Mouse (Mus musculus) thymus, adult 18-20 months (tissue): Measurements from ENCODE around the gene Pde6h.

ENCODE experiments used
- DNase-seq, 2 experiments: peaks; one replicate each; pipeline ENCODE4 v3.0.0; 2022; ENCODE audit warnings: mixed read lengths in 2 of 2

Gene Pde6h

GRCm38 (mm10) chr6:136983201-136983600 is 59.6 kb downstream of the Pde6h start:
- DNase-seq = no peak

- DNase-seq = no peak
Observed at GRCm38 (mm10) chr6:136986019-136986418, 62.4 kb downstream of the Pde6h start.

GRCm38 (mm10) chr6:136986718-136987117 is 63.1 kb downstream of the Pde6h start:
- no peak for DNase-seq

- DNase-seq = no peak
Observed at GRCm38 (mm10) chr6:136988536-136989060, 65.0 kb downstream of the Pde6h start.

- no peak for DNase-seq
Observed at GRCm38 (mm10) chr6:136989824-136990497, 66.3 kb downstream of the Pde6h start.

- DNase-seq = no peak
Observed at GRCm38 (mm10) chr6:136990557-136990956, 66.9 kb downstream of the Pde6h start.

- no peak for DNase-seq
Observed at GRCm38 (mm10) chr6:136993574-136993973, 69.9 kb downstream of the Pde6h start.

GRCm38 (mm10) chr6:136995533-136995932 is 71.9 kb downstream of the Pde6h start:
- no peak for DNase-seq

- DNase-seq = no peak
Observed at GRCm38 (mm10) chr6:136996336-136996735, 72.7 kb downstream of the Pde6h start.

- no peak for DNase-seq
Observed at GRCm38 (mm10) chr6:136998181-136998580, 74.5 kb downstream of the Pde6h start.

- DNase-seq = no peak
Observed at GRCm38 (mm10) chr6:136999009-136999408, 75.4 kb downstream of the Pde6h start.

- DNase-seq = no peak
Observed at GRCm38 (mm10) chr6:136999707-137000446, 76.2 kb downstream of the Pde6h start.

GRCm38 (mm10) chr6:137000706-137001105 is 77.1 kb downstream of the Pde6h start:
- DNase-seq = no peak

GRCm38 (mm10) chr6:137001267-137002168 is 77.9 kb downstream of the Pde6h start:
- no peak for DNase-seq

- no peak for DNase-seq
Observed at GRCm38 (mm10) chr6:137002169-137002514, 78.5 kb downstream of the Pde6h start.

GRCm38 (mm10) chr6:137004359-137004758 is 80.7 kb downstream of the Pde6h start:
- DNase-seq = no peak

- no peak for DNase-seq
Observed at GRCm38 (mm10) chr6:137011187-137011586, 87.6 kb downstream of the Pde6h start.

- no peak for DNase-seq
Observed at GRCm38 (mm10) chr6:137014346-137014745, 90.7 kb downstream of the Pde6h start.

- no peak for DNase-seq
Observed at GRCm38 (mm10) chr6:137017216-137017973, 93.8 kb downstream of the Pde6h start.
